Mouse (Mus musculus) forebrain, embryonic 15.5 days (tissue): ENCODE measurements around the gene Sestd1. TPM values are rescaled to one million over a fixed set of nuclear protein-coding genes. Genes with fewer than 3 reads are reported as not detected.

Experiments used
- ATAC-seq: fragments of 200-750 bp; cut with Nextera tagmentation; replicated peaks from 2 replicates; pipeline ENCODE4 v1.8.0; 2017; ENCODE audit warnings: mild to moderate bottlenecking, moderate TSS enrichment, moderate library complexity
- H3K27ac ChIP-seq: fragments of 300-500 bp; sonication (generic); replicated peaks from 2 replicates; pipeline ENCODE4 v1.5.1; 2015; ENCODE audit warnings: mild to moderate bottlenecking, inconsistent platforms
- H3K27me3 ChIP-seq: fragments of 300-500 bp; sonication (generic); 2 replicates; pipeline ENCODE4 v1.6.1; 2015; ENCODE audit warnings: inconsistent platforms
- H3K36me3 ChIP-seq: fragments of 300-500 bp; sonication (generic); 2 replicates; pipeline ENCODE4 v1.6.1; 2015; ENCODE audit warnings: mild to moderate bottlenecking, inconsistent platforms
- H3K4me1 ChIP-seq: fragments of 300-500 bp; sonication (generic); 2 replicates; pipeline ENCODE4 v1.6.1; 2015; ENCODE audit warnings: inconsistent platforms
- H3K4me2 ChIP-seq: fragments of 300-500 bp; sonication (generic); replicated peaks from 2 replicates; pipeline ENCODE4 v1.6.1; 2015; ENCODE audit warnings: mild to moderate bottlenecking, inconsistent platforms
- H3K4me3 ChIP-seq: fragments of 300-500 bp; sonication (generic); 2 replicates; pipeline ENCODE4 v1.5.1; 2015; ENCODE audit warnings: mild to moderate bottlenecking, inconsistent platforms
- H3K9ac ChIP-seq: fragments of 300-500 bp; sonication (generic); replicated peaks from 2 replicates; pipeline ENCODE4 v1.6.1; 2015; ENCODE audit warnings: mild to moderate bottlenecking, inconsistent platforms
- H3K9me3 ChIP-seq: fragments of 300-500 bp; sonication (generic); 2 replicates; pipeline ENCODE4 v1.6.1; 2016; ENCODE audit warnings: inconsistent platforms
- WGBS: fragments of 180-500 bp; shearing (Covaris S2); methylation state at CpG from one replicate; pipeline ENCODE4 v1.1.7; 2015; ENCODE audit warnings: mixed read lengths; 5-methylcytosine and 5-hydroxymethylcytosine counted together
- polyA plus RNA-seq: library from polyadenylated mRNA; unstranded; fragments of >200 nt; fragmentation: Nextera tagmentation; extraction: Ambion mirVana; gene quantifications from 2 replicates; pipeline ENCODE4 v1.2.1, GENCODE M21; 2015

The Sestd1 gene
- polyA plus RNA-seq, 1 experiment from 2014 or later: 40.5 TPM

DNA sequence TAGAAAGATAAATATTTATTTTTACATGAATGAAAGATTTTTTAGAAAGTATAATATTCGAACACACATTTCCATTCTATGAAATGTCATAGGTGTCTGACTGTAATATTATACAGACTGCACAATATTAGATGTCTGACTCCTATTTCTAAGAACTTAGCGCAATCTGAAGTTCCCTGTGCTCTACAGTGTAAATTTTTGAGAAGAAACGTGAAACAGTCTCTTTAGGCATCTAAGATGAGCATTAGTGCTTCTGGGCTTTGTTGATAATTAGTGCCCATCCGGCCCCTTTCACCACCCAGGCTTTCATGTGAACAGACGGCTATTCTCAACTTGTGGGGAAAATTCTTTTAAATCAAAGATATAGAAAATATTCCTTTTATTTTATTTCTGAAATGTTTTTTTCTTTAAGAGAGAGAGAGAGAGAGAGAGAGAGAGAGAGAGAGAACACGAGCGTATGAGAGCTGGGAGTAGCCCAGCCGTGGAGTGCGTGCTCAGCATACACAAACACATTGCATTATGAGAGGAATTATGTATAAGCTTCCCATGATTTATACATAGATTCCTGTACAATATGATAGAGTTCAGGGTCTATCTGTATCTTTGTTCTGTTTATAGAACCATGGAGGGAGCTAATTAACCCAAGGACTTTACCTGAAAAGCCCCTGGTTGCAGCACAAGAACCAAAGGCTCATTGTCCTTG, 21.4 kb upstream of the Sestd1 start:
- Histone ChIP-seq H3K4me1 (no peaks in the 10 kb centered on the region), H3K9me3 (no peaks in the 10 kb centered on the region), H3K36me3 (no peaks in the 10 kb centered on the region), H3K9ac (no peak overlapping the region), H3K27ac (no peak overlapping the region), H3K27me3 (no peaks in the 10 kb centered on the region), H3K4me3 (no peak overlapping the region), H3K4me2 (no peak overlapping the region)
- ATAC-seq: 0 out of 2 replicates have a peak, but pooled peaks have one; percentile 60
- WGBS: 53% methylated on average over 9 of the region's 9 CpGs

- Histone ChIP-seq H3K4me2 (no peak overlapping the region), H3K9me3 (no peaks in the 10 kb centered on the region), H3K9ac (no peak overlapping the region), H3K4me1 (no peaks in the 10 kb centered on the region), H3K36me3 (no peaks in the 10 kb centered on the region), H3K4me3 (no peak overlapping the region), H3K27ac (no peak overlapping the region), H3K27me3 (no peaks in the 10 kb centered on the region)
- WGBS: 76% methylated on average over 6 of the region's 6 CpGs
- no peak for ATAC-seq
Observed at GRCm38 (mm10) chr2:77289701-77290100, 9.3 kb upstream of the Sestd1 start.

GRCm38 (mm10) chr2:77286755-77287154, 6.4 kb upstream of the Sestd1 start:
- Histone ChIP-seq H3K9ac (no peak overlapping the region), H3K9me3 (no peaks in the 10 kb centered on the region), H3K27me3 (no peaks in the 10 kb centered on the region), H3K4me1 (no peaks in the 10 kb centered on the region), H3K4me2 (no peak overlapping the region), H3K27ac (no peak overlapping the region), H3K36me3 (no peaks in the 10 kb centered on the region), H3K4me3 (no peak overlapping the region)
- 45% methylated on average over 2 of the region's 2 CpGs for WGBS
- no peak for ATAC-seq

- H3K4me3 ChIP-seq: no peak overlapping the region
- H3K9ac ChIP-seq: no peak overlapping the region
- no peaks in the 10 kb centered on the region for H3K36me3 ChIP-seq
- no peak overlapping the region for H3K4me2 ChIP-seq
- no peaks in the 10 kb centered on the region for H3K27me3 ChIP-seq
- ATAC-seq: no peak
- H3K27ac ChIP-seq: no peak overlapping the region
- WGBS: 83% methylated on average over 2 of the region's 2 CpGs
- no peaks in the 10 kb centered on the region for H3K4me1 ChIP-seq
- no peaks in the 10 kb centered on the region for H3K9me3 ChIP-seq
Observed at GRCm38 (mm10) chr2:77284281-77284899, 4.0 kb upstream of the Sestd1 start.

DNA sequence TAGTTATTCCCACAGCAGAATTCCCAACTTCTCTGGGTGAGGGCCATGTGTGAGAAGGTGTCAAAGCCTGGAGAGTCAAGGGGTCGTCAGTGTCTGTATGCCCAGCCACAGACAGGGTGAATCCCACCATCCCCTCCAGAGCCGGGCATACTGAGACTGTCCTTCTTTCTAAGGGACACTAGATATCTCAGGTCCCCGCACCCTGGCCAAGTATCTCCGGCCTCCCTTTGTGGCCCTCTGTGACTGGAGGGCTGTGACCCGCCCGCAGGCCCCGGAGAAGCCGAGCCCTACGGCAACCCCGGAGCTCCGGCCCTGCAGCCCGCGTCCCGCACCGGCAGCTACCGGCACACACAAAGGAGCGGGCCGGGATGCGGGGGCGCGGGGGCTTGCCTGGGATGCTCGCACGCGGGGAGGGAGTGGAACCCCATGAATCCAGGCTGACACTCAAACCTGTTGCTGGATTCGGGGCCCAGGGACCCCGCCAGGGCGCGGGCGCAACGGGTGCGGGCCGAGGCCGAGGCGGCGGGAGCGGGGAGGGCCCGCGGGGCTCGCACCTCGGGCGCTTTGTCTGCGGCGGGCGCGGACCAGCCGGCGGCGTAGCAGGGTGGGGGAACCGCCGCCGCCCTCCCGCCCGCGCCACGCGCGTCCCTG, 406 bp downstream of the Sestd1 start:
- Histone ChIP-seq H3K27ac (peak overlapping the region; percentile 90), H3K27me3 (no peaks in the 10 kb centered on the region), H3K36me3 (0 out of 2 replicates have a peak, but pooled peaks cover 5% of the 10 kb centered on the region), H3K9me3 (no peaks in the 10 kb centered on the region), H3K4me1 (peaks cover 34% of the 10 kb centered on the region), H3K4me2 (peak overlapping the region; percentile 56), H3K9ac (peak overlapping the region; percentile 100), H3K4me3 (peak overlapping the region; percentile 99)
- peak; percentile 71 for ATAC-seq
- under 1% methylated on average over 29 of the region's 57 CpGs for WGBS

DNA sequence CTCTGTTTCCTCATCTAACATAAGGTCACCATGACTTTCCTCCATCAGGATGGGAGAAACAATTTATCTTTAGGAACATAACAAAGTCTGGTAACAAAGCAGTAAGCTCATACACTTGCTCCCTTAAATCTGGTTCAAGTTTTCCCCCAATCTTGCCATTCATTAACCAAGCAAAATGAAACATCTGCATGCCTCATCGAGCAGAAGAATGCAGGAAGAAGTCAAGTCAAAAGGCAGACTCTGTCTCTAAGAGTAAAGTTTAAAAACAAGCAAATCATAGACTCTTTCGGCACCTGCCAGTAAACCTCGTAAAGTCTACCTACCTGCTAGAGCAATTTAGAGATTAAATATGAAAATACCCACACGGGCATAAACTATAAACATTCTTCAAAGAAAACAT, 3.1 kb downstream of the Sestd1 start:
- 67% methylated on average over 4 of the region's 4 CpGs for WGBS
- H3K4me1 ChIP-seq: peaks cover 47% of the 10 kb centered on the region

DNA sequence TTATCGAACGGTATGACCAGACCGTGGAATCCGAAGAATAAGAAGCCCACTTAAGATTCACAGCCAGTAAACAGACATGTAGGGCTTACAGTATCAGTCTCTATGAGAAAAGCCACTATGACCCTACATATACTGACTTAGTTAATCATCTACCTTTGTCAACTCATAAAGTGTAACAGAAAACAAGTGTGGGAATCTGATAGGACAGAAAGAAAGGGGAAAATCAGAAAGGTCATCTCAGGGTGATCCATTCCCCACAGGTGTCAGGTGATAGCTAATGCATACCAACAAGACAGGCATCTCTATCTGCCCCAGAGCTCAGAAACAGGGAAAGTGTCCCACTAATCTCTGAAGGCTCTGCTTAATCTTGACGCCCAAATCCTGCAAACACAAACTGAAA, 4.5 kb downstream of the Sestd1 start:
- Histone ChIP-seq H3K9ac (no peak overlapping the region), H3K27ac (no peak overlapping the region), H3K27me3 (no peaks in the 10 kb centered on the region), H3K4me1 (peaks cover 49% of the 10 kb centered on the region), H3K4me2 (no peak overlapping the region), H3K9me3 (no peaks in the 10 kb centered on the region), H3K36me3 (0 out of 2 replicates have a peak, but pooled peaks cover 5% of the 10 kb centered on the region), H3K4me3 (no peak overlapping the region)
- no peak for ATAC-seq
- 88% methylated on average over 5 of the region's 5 CpGs for WGBS

More for the DNA sequence above, 3.1 kb downstream of the Sestd1 start:
- no peak overlapping the region for H3K9ac ChIP-seq
- no peaks in the 10 kb centered on the region for H3K27me3 ChIP-seq
- H3K27ac ChIP-seq: no peak overlapping the region
- H3K4me2 ChIP-seq: no peak overlapping the region
- no peak for ATAC-seq
- 0 out of 2 replicates have a peak, but pooled peaks cover 5% of the 10 kb centered on the region for H3K36me3 ChIP-seq
- no peaks in the 10 kb centered on the region for H3K9me3 ChIP-seq
- H3K4me3 ChIP-seq: no peak overlapping the region

GRCm38 (mm10) chr2:77274976-77275641, 5.3 kb downstream of the Sestd1 start:
- H3K4me1 ChIP-seq: peaks cover 50% of the 10 kb centered on the region
- H3K4me2 ChIP-seq: no peak overlapping the region
- 77% methylated on average over 9 of the region's 9 CpGs for WGBS

GRCm38 (mm10) chr2:77272953-77273352, 7.4 kb downstream of the Sestd1 start:
- H3K27me3 ChIP-seq: no peaks in the 10 kb centered on the region
- peaks cover 39% of the 10 kb centered on the region for H3K4me1 ChIP-seq
- no peak overlapping the region for H3K9ac ChIP-seq
- H3K36me3 ChIP-seq: no peaks in the 10 kb centered on the region
- no peak for ATAC-seq
- no peak overlapping the region for H3K4me2 ChIP-seq
- H3K9me3 ChIP-seq: no peaks in the 10 kb centered on the region
- H3K27ac ChIP-seq: no peak overlapping the region
- WGBS: 93% methylated on average over 2 of the region's 2 CpGs
- H3K4me3 ChIP-seq: no peak overlapping the region

More at GRCm38 (mm10) chr2:77274976-77275641, 5.3 kb downstream of the Sestd1 start:
- H3K9ac ChIP-seq: no peak overlapping the region
- ATAC-seq: no peak
- no peak overlapping the region for H3K27ac ChIP-seq
- no peak overlapping the region for H3K4me3 ChIP-seq
- no peaks in the 10 kb centered on the region for H3K9me3 ChIP-seq
- H3K36me3 ChIP-seq: 0 out of 2 replicates have a peak, but pooled peaks cover 5% of the 10 kb centered on the region
- no peaks in the 10 kb centered on the region for H3K27me3 ChIP-seq

- H3K36me3 ChIP-seq: no peaks in the 10 kb centered on the region
- H3K4me1 ChIP-seq: peaks cover 30% of the 10 kb centered on the region
- no peak overlapping the region for H3K4me3 ChIP-seq
- H3K27me3 ChIP-seq: no peaks in the 10 kb centered on the region
- H3K9ac ChIP-seq: no peak overlapping the region
- 91% methylated on average over 7 of the region's 7 CpGs for WGBS
- H3K27ac ChIP-seq: no peak overlapping the region
- no peaks in the 10 kb centered on the region for H3K9me3 ChIP-seq
- H3K4me2 ChIP-seq: no peak overlapping the region
- ATAC-seq: no peak
Observed at GRCm38 (mm10) chr2:77270781-77271180, 9.6 kb downstream of the Sestd1 start.

GRCm38 (mm10) chr2:77270136-77270535, 10.3 kb downstream of the Sestd1 start:
- H3K4me1 ChIP-seq: peaks cover 26% of the 10 kb centered on the region
- WGBS: 89% methylated on average over 1 of the region's 1 CpGs

More at GRCm38 (mm10) chr2:77270136-77270535, 10.3 kb downstream of the Sestd1 start:
- H3K27ac ChIP-seq: no peak overlapping the region
- H3K9ac ChIP-seq: no peak overlapping the region
- H3K27me3 ChIP-seq: no peaks in the 10 kb centered on the region
- H3K9me3 ChIP-seq: no peaks in the 10 kb centered on the region
- ATAC-seq: no peak
- no peak overlapping the region for H3K4me2 ChIP-seq
- H3K4me3 ChIP-seq: no peak overlapping the region
- H3K36me3 ChIP-seq: no peaks in the 10 kb centered on the region
